Mouse (Mus musculus) natural killer cell, adult 2 months (primary cell): ENCODE measurements around the gene Stab2.

Experiments
- DNase-seq, 2 experiments: peaks; one replicate each; pipeline ENCODE4 v3.0.0; 2022; ENCODE audit warnings: low spot score in 2 of 2

The Stab2 gene

GRCm38 (mm10) chr10:87007385-87008214, at the start of gene Stab2:
Gene Stab2 (minus strand): TSS chr10:87008025.
- no peak for DNase-seq

DNA sequence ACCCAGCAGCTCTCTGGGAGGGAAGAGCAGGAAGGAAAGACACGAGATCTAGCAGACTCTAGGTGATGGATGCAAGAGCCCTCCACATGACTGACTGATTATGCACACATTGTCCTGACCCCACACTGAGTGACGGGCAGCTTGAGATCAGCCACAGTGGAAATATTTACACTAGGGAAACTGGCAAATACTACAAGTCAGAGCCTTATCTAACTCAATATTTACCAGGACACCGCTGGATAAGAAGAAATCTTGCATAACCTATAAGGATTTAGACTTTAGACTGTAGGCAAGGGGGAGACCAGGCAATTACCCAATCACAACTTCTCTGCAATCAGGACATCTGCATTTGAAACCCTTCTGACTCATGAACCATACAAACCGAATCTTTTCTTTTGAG, 43.9 kb upstream of the Stab2 start:
- DNase-seq, result no peak

DNA sequence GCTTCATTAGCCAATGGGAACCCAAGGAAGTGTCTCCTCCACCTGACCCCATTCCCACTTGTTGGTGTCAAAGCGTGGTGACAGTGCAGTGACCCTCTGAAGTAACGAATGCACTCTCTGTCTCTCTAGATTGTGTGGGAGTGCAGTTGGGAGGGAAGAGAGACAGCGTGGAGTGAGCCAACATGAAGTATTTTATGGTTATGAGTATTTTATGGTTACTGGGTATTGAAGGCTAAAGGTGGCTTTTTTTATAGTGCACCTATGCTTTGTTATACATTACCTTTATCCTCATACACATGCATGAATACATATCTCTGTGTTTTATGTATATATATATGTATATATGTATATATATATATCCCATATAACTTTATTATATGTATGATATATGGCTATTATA, 41.4 kb upstream of the Stab2 start:
- no peak for DNase-seq

DNA sequence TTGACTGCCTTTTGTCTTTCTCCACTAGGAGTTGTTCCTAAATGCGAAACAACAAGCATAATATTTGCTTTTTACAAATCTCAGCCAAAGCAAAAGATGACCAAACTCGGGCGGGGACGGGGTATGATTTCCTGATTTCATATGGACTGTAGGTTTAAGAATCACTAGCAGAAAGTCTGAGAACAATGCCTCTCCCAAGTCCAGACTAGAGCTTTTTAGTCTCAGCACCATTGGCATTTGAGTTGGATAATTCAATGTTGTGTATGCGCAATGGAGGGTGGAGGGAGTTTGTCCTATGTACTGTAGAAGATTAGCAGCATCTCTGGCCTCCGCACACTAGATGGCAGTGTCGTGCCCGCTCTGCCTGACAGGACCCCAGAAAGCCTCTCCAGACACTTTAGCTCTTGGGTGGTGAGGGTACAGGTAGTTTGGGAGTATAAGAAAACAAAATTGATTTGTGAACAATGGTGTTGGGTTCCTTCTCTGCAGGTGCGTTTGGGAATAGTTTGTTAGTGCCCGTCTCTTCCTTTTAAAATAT, 39.2 kb upstream of the Stab2 start:
- DNase-seq, result no peak

DNA sequence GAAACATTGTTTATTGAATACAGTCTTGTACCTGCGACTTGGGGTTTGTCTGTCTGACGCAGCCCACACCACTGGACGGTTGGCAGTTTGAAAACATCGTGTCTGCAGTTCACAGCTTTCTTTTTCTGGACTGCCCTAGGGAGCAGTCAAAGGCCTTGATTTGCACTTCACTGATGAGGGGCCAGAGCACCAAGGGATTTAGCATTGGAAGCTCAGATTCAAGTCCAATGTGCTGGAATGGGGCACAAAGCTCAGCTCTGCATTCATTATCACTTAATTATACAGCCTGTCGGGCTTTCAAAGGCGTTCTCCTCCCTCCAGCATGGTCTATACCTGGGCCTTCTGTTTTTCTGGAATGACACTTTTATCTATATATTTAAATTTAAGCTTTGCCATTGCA, 38.6 kb upstream of the Stab2 start:
- no peak for DNase-seq

DNA sequence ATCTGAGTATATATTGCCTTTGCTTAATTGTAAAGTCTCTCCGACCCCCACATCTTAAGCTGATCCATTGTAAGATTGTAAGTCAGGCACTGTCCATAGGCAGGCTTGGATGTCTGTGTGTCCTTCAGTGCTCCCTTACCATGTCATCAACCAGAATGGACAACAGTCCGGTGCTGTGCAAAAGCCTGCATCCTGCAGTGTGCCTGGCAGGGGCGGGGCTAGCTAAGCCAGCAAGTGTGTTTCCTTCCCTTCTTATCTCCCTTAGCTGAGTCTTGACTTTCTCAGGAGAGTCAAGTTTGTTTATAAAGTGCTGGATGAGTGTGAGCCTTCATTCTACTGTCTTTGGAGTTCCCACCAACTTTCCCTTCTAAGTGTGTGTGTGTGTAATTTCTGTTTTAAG, 37.4 kb upstream of the Stab2 start:
- no peak for DNase-seq

- DNase-seq, result no peak
Measured at GRCm38 (mm10) chr10:87041265-87041664, 33.4 kb upstream of the Stab2 start.

GRCm38 (mm10) chr10:87039800-87040199, 32.0 kb upstream of the Stab2 start:
- DNase-seq, result no peak

- DNase-seq, result no peak
Measured at GRCm38 (mm10) chr10:87039340-87039739, 31.5 kb upstream of the Stab2 start.

- no peak for DNase-seq
Measured at GRCm38 (mm10) chr10:87037062-87037461, 29.2 kb upstream of the Stab2 start.

DNA sequence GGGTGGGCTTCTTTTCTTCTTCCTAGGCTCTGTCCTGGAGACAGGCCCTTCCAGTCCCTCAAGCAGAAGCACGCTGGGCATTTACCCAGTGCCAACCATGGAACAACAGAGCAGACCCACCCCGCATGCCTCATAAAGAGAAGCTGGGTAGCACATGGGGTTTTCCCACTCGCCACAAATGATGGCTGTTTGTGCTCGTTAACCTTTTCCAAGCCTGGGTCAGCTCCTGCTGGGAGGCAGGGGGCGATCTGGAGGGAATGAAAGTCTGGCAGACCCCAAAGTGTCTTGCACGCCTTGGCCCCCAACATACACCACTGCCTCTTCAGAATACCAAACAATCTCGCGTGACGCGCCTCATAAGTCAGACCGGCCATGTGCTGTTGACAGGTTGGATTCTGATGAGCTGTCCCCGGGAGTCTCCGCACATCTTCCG, 28.5 kb upstream of the Stab2 start:
- DNase-seq, result no peak

DNA sequence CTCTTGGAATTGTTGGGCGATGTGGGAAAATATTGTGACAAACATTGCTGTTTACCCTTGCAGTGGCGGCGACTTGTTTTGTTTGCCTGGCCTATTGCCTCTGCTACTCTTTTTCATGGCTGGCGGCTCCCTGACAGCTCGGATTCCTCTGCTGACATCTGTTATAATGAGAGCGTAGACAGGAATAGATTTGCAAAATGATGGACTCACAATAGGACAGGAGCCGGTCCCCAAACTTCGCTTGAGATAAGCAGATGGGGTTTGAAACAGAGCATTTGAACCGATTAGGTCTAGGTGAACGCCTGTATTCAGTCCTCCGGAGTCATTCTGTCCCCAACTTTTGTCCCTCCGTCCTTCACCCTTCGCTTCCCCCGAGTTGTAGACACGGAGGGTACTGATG, 28.0 kb upstream of the Stab2 start:
- no peak for DNase-seq

DNA sequence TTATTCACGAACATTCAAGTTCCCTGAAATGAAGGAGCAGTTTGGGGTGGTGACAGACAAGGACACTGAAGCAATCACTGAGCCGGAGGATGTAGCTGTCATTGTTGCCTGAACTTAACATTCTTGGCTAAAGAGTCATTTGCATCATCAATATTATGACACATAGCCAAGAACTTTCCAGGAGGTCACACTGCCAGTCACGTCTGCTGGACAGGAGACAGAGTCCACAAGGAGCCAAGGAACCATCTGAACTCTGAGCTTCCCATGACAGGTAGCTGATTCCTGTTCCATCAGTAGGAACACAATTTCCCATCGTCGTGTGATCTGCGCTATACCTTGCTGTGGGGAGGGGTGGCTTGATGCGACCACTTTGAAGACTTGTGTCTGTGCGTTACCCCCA, 24.9 kb upstream of the Stab2 start:
- no peak for DNase-seq

DNA sequence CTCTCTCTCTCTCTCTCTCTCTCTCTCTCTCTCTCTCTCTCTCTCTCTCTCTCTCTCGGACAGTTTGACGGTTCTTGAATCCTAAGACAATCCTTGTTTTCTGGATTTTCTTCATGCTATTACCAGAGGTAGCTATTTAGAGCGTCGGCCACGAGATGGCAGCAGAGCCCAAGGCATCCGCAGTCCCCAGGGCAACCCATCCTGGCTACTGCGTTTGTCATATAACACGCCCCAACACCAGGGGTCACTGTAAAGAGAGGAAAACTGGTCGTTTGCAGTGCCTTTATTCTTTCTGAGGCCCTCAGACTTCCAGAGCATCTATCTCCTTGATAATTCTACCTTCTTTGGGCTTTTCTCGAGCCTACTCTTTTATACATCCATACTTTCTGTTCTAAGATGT, 17.1 kb upstream of the Stab2 start:
- DNase-seq, result peak; percentile 44 to 74

DNA sequence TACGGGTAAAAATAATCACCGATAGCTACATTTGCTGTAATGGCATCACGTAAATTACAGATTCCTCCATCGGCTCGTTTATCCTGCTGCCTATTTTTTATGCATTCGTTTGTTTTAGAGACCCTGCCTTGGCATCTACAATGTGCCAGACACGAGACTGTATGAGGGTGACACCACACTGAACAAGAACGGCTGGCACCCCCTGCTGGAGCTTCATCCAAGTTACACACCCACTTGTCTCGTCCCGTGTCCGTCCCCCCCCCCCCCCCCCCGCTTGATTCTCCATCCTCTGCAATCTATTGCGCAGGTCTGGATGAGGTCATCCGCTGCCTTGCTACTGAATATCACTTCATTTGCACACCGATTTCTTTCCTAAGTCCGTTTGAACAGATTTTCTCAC, 12.9 kb upstream of the Stab2 start:
- peak in 1 of 2 experiments; percentile 21 for DNase-seq

DNA sequence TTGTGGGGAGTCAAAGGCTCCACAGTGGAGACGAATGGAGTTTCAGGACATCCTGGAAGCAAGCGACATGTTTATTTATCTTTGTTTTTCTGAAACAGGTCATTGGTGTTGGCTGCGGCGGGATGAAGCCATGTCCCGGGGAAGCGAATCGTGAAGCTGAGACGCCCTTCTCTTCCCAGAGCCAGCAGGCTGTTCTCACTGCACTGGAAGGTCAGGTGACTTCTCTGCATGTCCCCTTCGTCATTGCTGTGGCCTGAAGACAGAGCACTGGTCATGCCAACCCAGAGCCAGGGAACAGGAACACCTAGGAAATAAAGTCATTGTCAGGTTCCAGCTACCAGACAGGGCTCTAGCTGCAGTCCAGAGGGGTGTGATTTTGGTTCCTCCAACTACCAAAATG, 11.1 kb upstream of the Stab2 start:
- DNase-seq, result no peak

DNA sequence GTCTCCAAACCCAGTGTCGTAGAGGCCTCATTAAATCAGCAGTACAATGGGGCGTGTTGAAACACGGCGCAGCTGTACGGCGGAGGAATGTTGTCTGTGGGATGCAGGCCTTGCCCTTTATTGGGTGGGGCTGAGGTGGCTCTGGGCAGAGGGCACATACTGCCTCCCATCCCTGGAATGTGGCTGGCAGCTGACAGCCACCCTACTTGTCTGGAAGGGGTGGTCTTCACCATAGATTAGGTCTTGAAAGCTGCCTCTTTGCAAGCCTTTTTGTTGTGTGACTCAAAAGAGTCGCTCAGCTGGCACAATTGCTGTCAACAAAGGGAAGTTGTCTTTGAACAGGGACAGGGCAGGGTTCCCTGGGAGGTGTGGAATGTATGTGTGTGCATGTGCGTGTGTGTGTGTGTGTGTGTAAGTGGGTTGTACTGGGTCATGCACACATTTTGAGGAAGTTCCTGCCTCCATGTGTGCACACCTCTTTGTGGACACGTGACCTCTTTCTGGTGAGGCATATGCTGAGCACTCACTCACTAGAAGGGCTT, 8.4 kb upstream of the Stab2 start:
- DNase-seq, result no peak

GRCm38 (mm10) chr10:87015403-87015802, 7.6 kb upstream of the Stab2 start:
- DNase-seq, result no peak

DNA sequence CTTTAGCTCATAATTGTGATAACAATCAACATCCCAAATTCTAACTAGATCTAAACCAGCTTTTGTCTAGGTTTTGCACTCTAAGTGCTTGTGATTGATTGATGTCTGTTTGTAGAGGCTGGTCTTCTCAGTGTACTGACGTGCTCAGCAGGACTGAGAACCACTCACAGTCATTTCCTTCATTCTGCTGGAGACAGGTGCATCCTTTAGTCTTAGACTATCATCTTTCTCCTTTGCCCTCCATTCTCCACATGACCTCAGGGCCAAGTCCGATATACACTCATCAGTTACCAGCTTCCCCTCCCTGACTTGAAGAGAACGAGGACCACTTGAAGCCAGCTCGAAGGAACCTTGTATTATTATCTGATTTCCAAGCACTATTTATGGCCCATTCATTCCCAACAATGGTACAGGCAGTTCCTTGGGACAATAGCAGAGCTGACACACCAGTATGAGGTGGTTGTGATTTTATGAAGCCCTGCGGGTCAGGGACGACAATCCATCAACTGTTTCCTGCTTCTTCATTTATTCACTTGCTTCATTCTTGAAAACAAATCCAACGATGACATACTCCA, 6.7 kb upstream of the Stab2 start:
- no peak for DNase-seq

- DNase-seq, result no peak
Measured at GRCm38 (mm10) chr10:87012087-87012486, 4.3 kb upstream of the Stab2 start.

GRCm38 (mm10) chr10:87008215-87008499, 332 bp upstream of the Stab2 start:
- no peak for DNase-seq

DNA sequence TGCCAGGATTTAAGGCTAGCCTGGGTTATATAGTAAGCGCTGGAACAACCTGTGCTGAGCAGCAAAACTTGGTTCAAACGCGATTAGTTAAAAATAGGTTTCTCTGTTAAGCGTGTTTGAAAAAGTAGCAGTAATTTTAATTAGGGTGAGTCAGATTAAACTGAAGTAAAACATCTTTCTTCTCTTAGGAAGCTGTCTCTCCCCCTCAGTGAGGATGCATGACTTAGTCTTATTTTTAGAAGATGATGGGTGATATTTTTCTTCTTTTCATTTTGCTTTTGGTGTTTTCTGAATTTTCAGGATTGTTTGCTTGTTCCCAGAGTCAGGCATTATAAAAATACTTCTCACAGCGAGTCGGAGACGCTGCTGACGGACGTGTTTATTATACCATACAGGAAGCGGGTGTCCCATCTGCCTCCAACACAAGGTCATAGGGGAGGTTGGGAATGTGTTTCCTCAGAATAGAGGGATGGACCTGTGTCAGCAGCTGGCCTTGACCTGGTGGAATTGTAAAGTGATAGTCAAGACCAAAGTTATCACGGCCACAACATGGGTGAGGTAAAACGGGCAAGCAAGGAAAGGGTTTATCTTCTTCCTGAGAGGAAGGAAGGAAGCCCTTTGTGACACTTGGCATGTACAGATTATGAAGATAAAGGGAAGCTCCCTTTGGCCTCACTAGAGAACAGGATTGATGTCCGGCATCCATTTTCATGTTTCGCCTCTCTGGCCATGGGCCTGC, 15.4 kb downstream of the Stab2 start:
- no peak for DNase-seq

- no peak for DNase-seq
Measured at GRCm38 (mm10) chr10:86990666-86991065, 17.2 kb downstream of the Stab2 start.
